Mouse (Mus musculus) heart, postnatal 0 days (tissue): Measurements from ENCODE around the gene Lgals9.

ENCODE experiments used
- CTCF ChIP-seq: IDR thresholded peaks from 2 replicates; pipeline ENCODE4 v1.5.1; 2016; ENCODE audit warnings: antibody characterized with exemption, control low read depth, low read depth
- EP300 ChIP-seq: IDR thresholded peaks from 2 replicates; pipeline ENCODE4 v1.6.1; 2016; ENCODE audit warnings: antibody characterized with exemption, low read depth

DNA sequence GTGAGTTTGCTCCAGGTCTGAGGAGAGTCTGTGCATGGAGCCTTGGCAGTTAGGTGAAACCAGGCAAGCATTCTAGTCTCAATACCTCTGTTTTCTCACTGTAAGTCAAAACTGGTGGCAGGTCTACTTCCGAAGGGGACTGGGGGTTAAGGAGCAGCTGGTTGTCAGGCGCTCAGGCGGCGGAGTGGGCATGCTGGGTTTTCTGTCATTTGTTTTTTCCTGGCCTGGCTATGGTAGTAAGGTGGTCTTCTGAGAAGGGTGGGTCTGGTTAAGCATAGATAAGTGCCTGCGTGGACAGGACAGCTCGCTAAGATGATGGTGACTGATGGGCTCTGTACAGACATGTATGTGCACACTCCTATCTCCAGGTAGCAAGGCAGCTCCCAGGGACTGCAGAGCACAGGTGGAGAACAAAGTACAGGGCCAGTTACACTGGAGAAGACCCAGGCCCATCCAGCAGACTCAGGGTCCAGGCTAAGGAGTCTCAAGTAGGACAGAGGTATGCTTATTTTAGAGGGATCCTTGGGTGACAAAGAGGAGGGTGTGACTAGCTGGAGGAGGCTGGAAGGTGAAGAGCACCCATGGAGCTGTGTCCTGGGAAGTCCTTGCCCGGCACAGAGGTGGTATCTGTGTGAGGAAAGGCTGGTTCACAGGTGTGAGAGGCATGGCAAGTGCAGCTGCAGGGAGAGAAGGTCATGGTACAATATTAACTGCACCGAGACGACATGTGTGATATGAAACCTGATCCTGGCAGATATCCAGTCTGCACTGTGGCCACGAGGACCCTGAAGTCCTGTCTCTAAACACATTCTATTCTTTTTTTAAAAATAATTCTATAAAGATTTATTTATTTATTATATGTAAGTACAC, 19.3 kb upstream of the Lgals9 start:
- TF ChIP-seq EP300: no peak
- TF ChIP-seq CTCF: no peak
